Mouse (Mus musculus) testis, postnatal 14 days (tissue): ENCODE measurements around the gene Pepd.

ENCODE experiments used
- DNase-seq: peaks from one replicate; pipeline ENCODE4 v3.0.0; 2021; ENCODE audit warnings: low spot score

The Pepd gene

DNA sequence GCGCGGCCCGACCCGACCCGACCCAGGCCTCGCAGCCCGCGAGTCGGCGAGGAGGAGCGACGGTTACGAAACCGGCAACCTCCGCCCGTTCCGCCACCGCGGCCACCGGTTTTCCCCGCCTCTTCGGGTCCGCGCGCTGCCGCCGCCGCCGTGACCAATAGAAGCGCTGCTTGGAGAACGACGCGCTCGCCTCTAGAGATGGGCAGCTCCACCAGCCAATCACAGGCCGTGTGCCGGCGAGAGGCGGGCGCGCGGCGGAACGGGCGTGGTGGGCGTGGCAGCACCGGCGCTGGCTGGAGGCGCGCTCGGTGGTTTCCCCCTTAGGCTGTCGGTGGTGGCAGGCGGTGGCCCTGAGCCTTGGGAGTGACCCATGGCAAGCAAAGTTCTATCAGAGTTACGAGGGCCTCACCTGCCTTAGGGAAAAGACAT, 144.3 kb downstream of the Pepd start, which contains the start of gene Cebpg:
Gene Cebpg, minus strand, starts transcription at position 138 of the 429 bp plus-strand sequence.
- DNase-seq: peak; percentile 95

DNA sequence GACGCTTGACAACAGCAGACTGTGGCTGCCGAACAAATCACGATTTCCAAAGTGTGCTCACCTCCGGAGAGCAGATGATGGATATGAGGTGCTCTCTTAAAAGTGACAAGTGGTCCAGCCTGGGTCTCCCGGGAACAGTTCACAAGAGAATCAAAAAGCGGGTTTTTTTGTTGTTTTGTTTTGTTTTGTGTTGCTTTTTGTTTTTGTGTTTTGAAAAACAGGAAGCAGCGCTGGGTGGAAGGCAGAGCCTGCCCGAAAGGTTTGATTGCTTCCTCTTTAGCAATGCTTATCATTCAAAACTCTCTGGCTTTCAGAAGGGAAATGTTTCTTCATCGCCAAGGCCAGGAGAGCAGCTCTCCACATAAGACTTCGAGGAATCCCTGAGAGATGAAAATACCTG, 144.8 kb downstream of the Pepd start:
- DNase-seq: no peak

DNA sequence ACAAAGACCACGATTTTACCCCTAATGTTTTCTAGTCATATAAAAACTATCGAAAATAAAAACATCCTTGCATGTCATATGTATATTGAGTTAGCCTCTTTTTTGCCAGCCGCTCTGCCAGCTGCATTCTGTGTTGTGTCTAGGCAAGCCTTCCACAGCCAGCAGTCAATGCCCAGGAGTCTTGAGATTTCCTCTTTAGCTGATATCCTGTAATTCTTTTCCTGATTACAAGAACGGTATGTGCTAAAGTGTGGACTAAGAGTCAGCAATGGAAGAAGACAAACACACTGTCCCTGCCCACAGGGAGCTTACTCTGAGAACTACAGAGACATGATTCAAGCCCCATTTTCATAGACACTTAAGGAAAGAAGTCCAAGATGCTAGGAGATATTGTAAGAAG, 145.4 kb downstream of the Pepd start:
- no peak for DNase-seq

DNA sequence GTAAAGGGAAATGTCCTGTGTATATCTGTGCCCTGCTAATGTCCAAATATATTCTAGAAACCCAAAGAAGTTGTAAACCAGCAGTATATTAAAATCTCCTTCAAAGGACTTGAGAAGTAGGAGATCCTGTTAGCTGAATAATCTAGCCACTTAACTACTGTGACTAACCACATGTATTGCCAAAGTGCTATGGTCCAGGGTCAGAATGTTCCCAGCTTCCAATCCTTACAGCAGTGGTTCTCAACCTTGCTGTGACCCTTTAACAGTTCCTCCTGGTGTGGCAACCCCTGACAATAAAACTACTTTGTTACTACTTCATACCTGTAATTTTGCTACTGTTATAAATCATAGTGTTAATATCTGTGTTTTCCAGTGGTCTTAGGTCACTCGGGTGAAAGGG, 146.2 kb downstream of the Pepd start:
- DNase-seq: no peak

DNA sequence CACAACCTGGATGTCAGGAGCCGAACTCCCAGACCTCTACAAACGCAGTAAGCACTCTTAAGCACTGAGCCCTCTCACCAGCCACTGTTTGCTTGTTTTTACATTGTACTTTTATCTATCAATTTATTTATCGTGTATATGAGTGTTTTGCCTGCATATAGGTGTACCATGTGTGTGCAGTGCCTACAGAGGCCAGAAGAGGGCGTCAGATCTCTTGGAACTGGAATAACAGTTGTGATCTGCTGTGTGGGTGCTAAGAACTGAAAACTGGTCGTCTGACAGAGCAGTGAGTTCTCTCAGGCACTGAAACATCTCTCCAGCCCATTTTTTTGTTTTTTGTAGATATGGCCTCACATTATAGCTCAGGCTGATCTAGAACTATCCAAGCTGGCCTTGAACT, 147.3 kb downstream of the Pepd start:
- peak; percentile 46 for DNase-seq

DNA sequence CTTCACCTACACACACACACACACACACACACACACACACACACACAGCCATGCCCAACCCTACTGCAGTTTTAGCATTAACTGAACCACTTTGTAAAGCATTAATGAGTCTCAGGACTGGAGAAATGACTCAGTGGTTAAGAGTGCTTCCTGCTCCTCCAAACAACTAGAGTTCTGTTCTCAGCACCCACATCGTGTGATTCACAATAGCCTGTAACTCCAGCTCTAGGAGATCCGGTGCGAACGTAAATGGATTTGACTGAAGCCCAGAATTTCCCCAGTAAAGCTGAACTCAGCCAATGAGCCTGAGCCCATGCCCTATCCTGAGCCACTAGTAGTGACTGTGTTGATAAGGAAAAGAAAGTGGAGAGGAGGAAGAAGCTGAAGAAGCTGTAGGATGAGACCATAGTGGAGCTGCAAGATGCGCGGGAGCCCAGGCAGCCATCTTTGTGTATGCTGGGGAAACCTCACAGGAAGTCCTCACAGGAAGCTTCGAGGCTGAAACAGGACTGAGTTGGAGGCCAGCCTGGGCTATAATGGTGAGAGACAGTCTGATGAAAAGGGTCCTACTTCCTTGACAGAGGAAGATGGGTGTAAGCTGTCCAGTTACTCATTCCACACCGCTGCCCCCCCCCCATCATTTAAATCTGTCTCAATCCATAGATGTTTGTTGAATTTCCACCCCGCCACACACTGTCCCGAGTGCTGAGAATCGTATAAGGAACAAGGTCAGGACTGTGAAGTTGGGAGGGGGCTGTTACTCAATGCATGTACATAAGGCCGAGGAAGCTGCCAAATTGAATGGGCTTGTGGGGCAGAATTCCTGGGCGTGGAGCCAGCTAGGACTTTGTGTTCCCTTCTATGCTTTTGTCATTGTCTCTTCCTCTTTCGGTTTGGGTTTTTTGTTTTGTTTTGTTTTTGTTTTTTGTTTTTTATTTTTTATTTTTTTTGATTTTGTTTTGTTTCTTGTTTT, 152.4 kb downstream of the Pepd start:
- DNase-seq: no peak

DNA sequence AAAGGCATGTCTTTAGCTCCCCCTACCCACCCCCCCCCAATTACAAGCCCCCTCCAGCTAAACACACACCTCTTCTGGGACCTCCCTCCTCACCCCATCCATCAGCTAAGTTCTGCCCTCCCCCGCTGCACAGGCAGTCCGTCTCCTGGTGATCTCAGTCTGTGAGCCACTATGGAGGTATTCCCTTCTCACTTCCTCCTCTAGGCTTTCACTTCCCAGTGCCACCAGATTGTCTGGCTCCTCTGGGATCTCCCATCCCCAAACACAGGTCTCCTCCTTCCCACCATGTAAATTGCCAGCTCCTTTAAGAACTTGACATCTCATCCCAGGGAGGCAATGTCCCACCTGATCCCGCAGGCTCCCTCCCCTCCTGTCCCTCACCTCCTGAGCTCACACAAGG, 153.8 kb downstream of the Pepd start:
- DNase-seq: no peak

DNA sequence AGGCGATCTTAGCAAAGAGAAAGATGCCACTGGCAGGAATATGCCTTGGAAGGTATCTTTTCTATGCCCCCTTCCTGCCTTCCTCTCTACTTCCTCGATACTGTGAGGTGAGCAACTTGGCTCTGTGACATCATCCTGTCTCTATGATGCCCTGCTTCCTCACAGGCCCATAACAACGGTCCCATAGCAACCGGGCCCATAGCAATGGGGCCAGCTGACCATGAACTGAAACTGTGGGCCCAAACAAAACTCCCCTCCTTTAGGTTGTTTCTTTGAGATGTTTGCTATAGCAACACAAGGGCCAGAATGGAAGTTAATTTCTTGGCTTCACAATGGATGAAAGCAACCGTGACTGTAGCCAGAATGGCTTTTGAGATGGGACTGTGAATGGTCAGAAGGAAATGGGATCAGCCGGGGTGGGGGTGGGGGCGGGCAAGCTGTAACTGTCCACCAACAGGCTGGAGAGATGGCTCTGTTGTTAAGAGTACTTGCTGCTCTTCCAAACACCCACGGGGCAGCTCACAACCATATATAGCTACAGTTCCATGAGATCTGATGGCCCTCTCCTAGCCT, 154.5 kb downstream of the Pepd start:
- no peak for DNase-seq

DNA sequence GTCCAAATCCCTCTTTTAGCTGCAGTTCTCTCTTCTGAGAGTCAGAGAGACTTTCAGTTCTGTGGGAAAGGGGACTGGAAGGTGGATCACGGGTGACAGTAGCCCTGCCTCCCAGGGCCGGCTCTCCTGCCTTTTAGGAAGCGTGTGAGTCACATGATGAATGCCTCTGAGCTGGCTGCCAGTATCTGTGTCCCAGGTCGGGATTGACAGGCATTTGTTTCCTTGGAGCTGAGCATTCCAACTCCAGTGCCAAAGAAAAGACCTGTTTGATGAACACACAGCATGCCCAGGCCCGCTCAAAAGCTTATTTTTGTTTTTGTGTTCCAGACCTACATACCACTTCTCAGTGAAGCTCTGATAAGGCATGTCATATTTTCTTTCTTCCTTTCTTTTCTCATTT, 164.5 kb downstream of the Pepd start:
- DNase-seq: no peak

DNA sequence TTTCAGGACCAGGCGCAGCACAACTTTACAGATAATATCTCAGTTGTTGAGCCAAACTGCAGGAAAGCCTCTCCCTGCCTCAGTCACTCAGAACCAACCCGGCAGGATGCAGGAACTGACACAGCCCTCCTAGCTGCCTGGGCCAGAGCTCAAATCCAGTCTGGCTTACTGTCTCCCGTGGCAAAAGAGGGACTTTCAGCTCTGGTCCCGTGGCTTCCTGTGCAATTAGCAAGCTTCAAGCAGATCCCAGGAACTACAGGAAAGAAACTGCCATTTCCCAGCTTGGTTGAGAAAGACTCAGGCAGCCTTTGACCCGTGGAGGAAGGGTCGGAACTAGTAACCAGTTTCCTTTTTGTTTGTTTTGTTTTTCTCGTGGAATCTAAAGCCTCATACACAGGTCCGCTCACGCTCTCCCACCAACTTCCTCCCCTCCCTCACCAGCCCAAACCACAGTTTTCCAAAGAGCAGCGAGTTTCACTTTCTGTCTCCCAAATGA, 168.7 kb downstream of the Pepd start:
- no peak for DNase-seq

DNA sequence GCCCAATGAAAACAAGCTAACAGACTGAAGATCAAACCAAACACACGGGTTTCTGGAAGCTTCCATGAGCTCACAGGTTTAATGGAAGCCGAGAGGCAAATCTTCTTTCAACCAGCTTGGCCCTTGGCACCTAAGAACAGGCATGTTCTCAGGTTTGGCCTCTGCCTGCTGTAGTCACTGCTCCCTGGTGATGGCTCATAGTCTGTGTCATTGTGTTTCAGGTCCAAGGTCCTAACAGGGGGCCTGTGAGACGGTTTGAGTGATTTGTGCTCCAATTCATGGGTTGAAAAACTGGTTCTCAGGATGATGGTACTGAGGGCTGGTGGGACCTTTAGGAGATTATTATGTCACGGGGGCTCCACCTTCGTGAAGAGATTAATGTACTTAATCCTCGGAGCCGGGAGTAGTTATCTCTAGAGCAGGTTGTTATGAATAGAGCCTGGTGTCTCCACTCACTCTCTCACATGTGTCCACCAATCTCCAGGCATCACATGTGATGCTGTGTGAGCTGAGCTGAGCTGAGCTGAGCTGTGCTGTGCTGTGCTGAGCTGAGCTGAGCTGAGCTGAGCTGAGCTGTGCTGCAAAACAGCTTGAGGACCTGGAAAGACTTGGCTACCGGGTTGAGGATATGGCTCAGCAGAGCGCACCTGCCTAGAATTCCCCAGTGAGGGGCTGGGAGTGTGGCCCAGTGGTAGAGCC, 169.4 kb downstream of the Pepd start:
- DNase-seq: no peak

DNA sequence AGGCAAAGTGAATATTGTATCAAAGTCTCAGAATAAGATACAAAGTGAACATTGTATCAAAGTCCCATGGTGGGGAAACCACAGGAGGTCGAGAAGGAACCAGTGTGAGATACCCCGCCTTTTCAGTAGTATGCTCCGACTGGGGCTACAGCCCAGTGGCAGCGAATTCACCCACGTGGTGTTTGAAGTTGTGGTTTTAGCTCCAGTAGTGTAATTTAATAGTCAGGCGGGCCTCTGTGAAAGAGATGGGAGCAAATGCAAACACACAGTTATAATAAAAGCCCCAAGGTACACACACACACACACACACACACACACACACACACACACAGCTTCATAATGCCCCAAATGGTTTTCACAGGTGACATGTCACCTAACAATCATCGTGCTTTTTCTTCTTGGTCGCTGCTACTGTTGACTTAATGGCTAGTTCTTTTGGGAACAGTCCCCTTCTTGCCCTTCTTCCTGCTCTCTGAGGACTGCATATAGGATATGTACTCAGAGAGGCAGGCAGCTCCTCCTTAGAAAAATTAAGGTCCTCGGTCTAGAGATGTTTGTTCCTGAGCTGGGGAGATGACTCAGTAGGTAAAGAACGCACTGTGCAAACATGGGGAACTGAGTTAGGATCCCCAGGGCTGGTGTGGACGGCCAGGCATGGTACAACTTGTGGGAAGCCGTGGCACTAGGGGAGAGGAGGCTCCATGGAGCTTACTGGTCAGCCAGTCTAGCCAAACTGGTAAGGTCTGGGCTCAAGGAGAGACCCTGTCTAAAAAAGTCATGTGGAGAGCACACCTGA, 172.6 kb downstream of the Pepd start:
- peak; percentile 24 for DNase-seq

DNA sequence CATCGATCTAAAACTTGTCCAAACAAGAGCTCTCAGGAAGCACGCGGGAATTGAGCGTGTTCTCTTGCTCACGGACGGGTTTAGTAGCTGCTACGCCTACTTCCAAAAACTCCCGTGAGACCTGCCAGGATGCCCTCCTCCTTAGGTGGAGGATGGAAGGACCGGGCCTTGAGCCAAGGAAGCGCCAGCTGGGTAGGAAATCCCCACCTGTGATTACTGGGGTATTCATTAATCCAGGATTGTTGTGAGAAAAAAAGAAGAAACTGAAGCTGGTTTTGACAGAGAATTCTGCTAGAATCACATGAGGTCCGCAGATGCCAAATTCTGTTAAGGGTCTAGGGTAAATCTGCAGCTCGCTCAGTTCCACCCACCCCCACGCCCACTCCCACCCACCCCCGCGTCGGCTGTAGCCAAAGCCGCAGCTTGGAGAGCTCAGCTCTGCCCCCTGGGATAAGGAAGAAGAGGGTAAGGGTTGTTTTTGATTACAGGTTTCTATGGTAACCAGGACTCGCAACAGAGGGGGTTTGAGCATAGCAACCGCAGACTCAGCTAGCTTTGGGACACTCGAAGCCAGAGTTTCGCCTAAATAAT, 174.2 kb downstream of the Pepd start:
- peak; percentile 25 for DNase-seq

DNA sequence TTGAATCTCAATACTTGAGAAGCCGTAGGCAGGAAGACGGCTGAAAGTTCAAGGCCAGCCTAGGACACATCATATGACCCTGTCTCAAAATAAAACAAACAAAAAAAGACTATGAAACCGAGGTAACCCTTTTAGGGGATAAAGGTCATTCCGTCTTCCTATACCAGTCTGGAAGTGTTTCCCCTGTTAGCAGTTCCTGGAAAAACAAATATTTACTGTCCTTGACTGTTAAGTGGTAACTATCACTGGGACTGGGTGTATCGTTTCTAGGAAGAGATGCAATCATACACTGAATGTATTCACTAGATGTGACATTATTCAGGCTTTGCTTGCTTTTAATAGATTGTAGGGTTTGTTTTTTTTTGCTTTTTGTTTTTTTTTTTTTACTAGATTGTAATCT, 178.4 kb downstream of the Pepd start:
- no peak for DNase-seq
